Mouse (Mus musculus) cerebellum, adult 9-11 months (tissue): Measurements from ENCODE around the gene Tbxas1.

Source experiments
- DNase-seq: peaks from one replicate; pipeline ENCODE4 v3.0.0; 2022

The Tbxas1 gene

DNA sequence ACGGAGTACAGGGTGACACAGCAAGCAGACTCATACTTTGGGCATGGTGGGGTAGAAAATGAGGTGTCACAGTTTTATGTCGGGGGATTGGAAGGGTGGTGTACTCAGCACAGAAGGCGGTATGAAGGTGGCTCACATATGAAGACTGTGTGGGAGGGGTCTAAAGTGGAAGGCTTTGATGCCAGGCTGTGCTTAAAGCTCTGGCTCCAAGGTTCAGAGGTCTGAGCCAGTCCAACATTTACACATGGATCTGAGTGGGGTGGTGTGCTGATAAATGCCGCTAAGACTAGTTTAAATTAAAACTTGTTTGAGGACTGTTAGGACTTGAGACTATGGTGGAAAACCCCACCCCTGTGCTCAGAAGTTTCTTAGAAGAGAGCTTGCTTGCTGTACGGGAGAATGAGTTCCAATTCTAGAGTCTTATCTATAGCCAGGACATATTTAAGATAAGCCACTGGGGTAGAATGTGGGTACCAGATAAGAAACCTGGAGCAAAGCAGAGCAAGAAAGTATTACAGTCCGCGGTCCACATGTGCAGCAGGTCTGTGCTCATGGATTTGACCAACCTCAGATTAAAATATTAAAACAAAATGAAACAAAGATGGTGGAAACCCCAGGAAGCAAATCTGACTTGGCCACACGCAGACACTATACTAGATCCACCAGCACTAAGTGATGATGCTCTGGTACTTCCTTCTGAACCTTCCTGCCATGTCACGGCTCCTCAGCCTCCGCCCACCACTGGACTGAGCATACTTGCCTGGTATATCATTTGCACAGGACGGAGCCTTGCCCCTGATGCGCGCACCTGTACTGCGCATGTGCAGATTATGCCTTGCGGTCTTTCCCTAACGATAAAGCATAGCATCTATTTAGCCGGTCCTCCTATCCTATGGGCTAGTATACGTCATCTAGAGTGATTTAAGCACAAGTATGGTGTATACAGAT, 48.9 kb downstream of the Tbxas1 start:
- no peak for DNase-seq

DNA sequence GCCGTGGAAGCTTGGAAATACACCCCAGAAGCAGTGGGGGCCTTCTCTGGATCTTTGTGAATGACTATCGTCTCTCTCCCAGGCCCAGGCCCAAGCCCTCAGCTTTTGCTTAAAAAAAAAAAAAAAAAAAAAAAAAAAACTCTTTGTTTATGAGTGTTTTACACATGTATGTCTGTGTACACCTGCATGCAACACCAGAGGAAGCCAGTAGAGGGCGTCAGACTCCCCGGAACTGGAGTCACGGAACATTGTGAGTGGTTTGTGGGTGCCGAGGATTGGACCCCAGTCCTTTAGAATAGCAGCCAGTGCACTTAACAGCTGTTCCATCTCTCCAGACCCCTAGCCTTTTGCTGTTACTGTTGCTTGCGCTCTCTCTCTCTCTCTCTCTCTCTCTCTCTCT, 50.5 kb downstream of the Tbxas1 start:
- DNase-seq: no peak

DNA sequence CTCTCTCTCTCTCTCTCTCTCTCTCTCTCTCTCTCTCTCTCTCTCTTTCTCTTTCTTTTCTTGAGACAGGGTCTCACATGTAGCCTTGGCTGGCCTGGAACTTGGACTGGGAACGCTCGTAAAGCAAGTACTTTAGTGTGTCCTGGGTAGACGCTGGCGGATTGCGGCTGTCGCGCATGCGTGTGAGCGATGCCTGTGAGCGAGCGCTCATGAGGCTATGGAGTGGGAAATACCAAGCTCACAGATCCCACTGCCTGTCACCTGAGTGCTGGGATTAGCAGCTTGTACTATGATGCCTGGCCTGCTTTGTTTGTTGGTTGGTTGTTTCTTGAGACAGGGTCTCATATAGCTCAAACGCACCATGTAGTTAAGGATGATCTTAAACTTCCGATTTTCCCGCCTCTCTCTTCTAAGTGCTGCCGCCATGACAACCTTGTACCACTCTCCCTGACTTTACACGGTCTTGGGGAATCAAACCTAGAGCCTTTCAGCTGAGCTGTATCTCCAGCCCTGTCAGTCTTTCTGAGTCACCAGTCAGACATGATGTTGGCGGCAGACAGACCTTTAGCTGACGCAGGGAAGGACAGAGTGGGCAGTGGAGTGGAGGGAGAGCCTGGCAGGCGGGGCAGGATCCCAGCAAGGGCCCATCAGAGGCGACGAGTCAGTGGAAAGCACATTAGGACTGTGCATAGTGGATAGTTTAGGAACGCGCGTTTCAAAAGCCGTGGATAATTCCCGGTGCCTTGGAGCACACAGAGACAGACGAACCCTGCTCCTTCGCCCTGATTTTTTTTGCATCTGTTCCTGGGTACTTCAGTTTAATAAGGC, 51.1 kb downstream of the Tbxas1 start:
- DNase-seq: peak; percentile 11

DNA sequence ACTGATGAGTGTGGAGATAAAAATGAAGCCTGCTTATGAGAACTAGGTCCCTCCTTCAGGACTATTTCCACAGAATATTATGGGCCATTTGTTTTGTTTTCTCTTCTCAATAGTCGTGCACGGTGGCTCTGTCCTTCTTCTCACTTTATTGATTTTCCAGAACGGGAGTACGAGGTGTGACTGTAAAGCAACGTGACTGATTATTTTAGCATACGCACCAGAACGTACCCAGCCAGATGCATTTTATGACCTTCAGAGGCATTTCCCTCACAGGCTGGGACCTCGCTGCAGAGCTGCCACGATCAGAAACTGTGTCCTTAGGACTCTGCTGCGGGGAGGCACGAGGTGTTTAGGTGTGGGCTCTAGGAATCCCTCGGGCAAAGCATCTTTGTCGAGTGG, 51.8 kb downstream of the Tbxas1 start:
- DNase-seq: no peak

GRCm38 (mm10) chr6:38928489-38928888, 53.3 kb downstream of the Tbxas1 start:
- DNase-seq: no peak

- DNase-seq: no peak
Measured at GRCm38 (mm10) chr6:38936009-38936408, 60.8 kb downstream of the Tbxas1 start.

DNA sequence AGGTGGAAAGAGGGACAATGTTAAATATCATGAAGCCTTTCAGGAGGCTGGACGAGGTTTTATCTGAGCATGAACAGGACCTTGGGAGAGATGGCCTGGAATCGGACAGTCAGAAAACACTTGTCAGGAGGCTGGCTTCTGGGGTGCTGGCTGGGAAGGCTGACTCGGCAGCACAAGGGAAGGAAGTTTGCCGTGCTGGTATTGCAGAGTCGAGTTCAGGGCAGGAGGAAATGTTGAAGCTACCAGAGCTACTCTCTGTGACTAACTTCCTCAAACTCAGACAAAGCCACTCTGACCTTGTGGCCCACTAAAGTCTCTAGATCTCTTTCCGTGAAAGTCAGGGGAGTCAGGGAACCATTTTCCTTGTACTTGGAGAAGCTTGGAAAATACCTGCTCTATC, 63.2 kb downstream of the Tbxas1 start:
- no peak for DNase-seq

- no peak for DNase-seq
Measured at GRCm38 (mm10) chr6:38939096-38939495, 63.9 kb downstream of the Tbxas1 start.

DNA sequence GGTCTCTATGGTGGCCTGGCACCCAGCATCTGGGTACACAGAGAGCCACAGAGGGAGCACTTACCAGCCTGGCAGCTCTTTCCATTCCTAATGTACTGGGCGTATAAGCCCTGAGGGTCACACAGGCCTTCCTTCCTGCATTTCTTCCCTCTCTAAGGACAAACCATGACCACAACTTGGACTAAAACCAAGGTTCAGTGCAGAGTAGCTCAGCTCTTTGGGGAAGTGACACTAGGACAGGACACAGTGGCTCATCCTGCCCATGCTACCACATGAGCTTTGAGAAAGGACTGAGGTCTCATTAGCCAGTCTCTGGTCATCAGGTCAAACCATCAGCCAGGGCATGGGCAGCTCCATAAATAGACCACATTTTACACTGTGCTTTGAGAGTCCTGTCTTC, 65.8 kb downstream of the Tbxas1 start:
- no peak for DNase-seq

DNA sequence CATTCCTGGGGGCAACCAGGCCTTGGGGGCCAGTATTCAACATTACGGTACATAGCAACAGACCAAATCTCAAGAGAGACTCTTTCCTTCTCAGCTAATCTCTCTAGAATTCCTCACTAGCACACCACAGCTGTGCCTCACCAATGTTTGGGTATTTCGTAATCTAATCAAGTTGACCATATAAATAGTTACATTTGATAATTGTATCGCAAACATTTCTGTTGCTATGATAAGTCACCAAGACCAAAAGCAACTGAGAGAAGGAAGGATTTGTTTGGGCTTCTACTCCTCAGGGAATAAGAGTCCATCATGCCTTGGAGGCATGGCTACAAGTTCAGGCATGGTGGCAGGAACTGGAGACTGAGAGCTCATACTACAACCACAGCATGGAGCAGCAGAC, 67.6 kb downstream of the Tbxas1 start:
- DNase-seq: no peak

DNA sequence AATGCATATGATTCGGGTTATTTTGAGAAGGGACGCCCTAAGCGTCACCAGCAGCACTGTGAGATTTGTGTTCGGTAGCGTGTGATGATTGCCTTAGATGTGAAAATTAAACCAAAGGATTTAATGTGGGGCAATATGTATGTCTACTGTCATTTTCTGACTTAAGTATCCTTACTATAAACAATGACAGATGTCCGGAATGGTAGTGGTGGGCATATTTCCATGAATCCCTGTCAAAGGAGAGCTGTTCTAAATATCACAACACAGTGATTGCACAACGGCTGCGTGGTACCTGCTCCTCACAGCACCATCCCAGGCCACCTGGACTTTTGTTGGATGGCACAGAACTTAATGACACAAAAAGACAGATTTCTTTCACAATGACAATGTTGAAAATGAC, 69.2 kb downstream of the Tbxas1 start:
- no peak for DNase-seq

- no peak for DNase-seq
Measured at GRCm38 (mm10) chr6:38944826-38945225, 69.6 kb downstream of the Tbxas1 start.

GRCm38 (mm10) chr6:38945681-38946080, 70.5 kb downstream of the Tbxas1 start:
- DNase-seq: no peak

GRCm38 (mm10) chr6:38947282-38947681, 72.1 kb downstream of the Tbxas1 start:
- peak; percentile 14 for DNase-seq

- DNase-seq: no peak
Measured at GRCm38 (mm10) chr6:38949683-38950161, 74.5 kb downstream of the Tbxas1 start.

DNA sequence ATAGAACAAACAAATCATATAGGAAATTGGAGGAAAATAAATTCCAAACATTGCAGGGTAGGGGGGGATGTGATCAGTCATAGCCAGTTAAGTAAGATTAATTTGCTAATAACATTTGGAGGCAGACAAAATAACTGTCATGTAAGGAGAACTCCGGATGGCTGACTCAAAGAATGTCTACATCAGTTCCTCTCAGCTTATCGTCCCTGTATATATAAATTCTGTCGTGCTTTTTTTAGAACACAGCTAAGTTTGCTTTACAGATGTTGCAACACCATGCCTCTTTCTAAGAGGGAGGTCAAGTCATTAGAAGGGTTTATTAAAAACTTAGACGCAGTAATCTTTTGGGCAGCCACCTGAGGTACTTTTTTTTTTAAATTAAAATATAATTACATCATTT, 75.1 kb downstream of the Tbxas1 start:
- DNase-seq: no peak

- no peak for DNase-seq
Measured at GRCm38 (mm10) chr6:38950838-38951237, 75.6 kb downstream of the Tbxas1 start.

- no peak for DNase-seq
Measured at GRCm38 (mm10) chr6:38956641-38957040, 81.4 kb downstream of the Tbxas1 start.

DNA sequence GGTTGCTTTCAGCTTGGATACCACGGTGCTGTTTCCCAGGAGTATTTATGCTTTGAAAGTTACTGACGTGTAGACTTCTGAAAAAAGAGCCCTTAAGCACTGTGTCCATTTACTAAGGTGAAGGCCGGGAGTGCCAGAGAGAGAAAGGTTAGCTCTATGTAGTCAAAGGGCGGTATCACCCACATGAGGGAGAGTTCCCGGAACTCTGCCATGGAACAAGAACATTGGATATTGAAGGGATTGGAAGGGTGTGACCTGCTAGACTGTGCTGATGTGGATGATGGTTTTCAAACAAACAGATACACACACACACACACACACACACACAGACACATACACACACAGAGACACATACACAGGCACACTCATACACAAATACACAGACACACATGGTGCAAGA, 82.0 kb downstream of the Tbxas1 start:
- no peak for DNase-seq

DNA sequence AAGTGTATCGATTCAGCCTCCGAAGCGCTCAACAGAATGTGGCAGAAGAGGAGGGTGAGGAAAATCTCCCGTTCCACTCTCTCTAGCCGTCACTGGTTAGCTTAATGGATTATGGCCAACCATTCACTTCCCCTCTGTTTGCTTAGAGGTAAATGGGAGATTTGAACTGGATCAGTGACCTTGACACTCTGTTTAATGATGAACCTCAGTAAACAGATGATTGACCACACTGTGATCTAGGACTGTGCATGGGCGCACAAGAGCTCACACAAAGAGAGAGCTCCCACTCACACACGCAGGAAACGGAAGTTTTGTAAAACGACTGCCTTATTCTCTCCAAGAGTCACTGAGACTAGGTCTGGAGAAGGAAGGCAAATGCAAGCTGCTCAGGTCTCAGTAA, 84.3 kb downstream of the Tbxas1 start:
- DNase-seq: no peak

DNA sequence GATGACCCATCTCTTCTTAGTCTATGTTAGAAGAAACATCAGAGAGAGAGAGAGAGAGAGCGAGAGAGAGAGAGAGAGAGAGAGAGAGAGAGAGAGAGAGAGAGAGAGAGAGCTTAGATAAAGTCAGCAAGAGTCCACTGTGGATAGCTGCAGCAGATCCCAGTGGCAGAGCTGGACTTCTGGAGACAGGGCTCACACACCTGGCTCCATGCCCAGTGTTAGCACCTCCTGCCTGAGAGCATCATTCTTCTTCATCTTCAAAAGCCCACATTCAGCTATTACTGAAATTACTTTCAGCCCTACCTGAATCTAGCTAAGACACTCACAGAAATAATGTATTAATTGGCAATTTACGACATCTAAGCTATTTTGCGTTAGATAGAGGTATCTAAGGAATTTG, 85.2 kb downstream of the Tbxas1 start:
- peak; percentile 40 for DNase-seq

- peak; percentile 65 for DNase-seq
Measured at GRCm38 (mm10) chr6:38960791-38961426, 85.7 kb downstream of the Tbxas1 start.

DNA sequence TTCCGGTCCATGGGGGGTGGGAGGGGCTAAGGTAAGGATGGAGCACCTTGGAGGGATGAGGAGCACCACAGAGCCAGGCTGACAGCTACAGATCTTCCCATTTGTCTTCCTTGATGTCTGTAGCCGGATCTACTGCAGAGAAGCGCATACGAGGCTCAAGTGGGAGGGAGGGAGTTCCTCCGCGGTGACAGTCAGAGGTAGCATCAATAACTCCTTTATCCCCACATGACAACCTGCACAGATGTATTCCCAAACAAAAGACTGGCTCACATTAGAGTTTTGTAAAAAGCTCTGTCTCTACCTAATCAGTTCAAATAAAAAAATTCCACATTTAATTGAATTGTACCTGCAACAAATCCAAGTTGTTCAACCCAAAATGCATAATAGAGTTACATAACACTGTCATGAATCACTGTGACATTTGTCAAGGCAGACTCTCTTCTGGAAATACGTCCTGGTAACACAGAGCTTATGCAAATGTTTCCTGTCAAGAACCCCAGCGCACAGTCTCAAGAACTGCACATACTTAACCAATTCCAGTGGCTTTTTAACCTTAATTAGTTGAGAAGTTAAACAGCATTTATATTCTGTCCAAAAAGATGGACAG, 86.3 kb downstream of the Tbxas1 start:
- DNase-seq: no peak
